8 mouse cellular contexts compared by ENCODE assay signal in genomic region chr6:114926369-114927157, GRCm38 (mm10). TPM values are rescaled to one million over a fixed set of nuclear protein-coding genes. Genes with fewer than 3 reads are reported as not detected.
DNase-seq lines count a peak whose midpoint lies in the region; TF ChIP-seq lines count a peak whose summit lies in the region.

No protein-coding gene starts in this region.

- DNase-seq in gastrocnemius, adult 2 months = peak; percentile 61
- no peak for DNase-seq in gastrocnemius, postnatal 4 days (ENCODE audit: low spot score in 2 of 2)
- peak; percentile 44 to 65 for DNase-seq in spleen, adult 18-20 months
- DNase-seq in spleen, adult 12 weeks (ENCODE audit: low spot score) = no peak
- peak; percentile 68 to 75 for DNase-seq in natural killer cell, adult 2 months (ENCODE audit: low spot score in 2 of 2)
- DNase-seq in neural tube, embryonic 10.5 days (ENCODE audit: extremely low spot score, low spot score) = no peak
- no peak for DNase-seq in adrenal gland, postnatal 10 days

- no peak overlapping the region for H3K27ac ChIP-seq in gastrocnemius, adult 2 months
- H3K27ac ChIP-seq in embryonic fibroblast, embryonic 13.5 days (ENCODE audit: insufficient read depth, low read length) = no peak overlapping the region

- H3K4me3 ChIP-seq in gastrocnemius, adult 2 months = peak overlapping the region; percentile 21; the same call in 1 of the 2 replicates
- no peak overlapping the region for H3K4me3 ChIP-seq in embryonic fibroblast, embryonic 13.5 days (ENCODE audit: insufficient read depth, low read length)

- peak; percentile 59 for TF ChIP-seq CTCF in gastrocnemius, adult 2 months (IDR thresholded peaks at IDR 0.05)
- TF ChIP-seq CTCF in embryonic fibroblast, embryonic 13.5 days (IDR thresholded peaks at IDR 0.05; ENCODE audit: borderline replicate concordance, insufficient read depth, low read length) = 0 out of 2 replicates have a peak, but pooled peaks have one; percentile 11

- H3K4me1 ChIP-seq in embryonic fibroblast, embryonic 13.5 days (ENCODE audit: control insufficient read depth, insufficient read depth, low read length) = peaks cover 5% of the 10 kb centered on the region; the same call in 1 of the 2 replicates

- TF ChIP-seq POLR2A in embryonic fibroblast, embryonic 13.5 days (IDR thresholded peaks at IDR 0.05; ENCODE audit: low read depth, low read length) = no peak

- intact Hi-C loops in gastrocnemius, adult 2 months (cut with DNase I) = loop anchor here (1.0 kb wide), 1 partner anchor 202 kb away; no protein-coding TSS in a partner anchor

RNA-seq across cellular contexts. Expression of gene Vgll4, which starts 43.2 kb away (rescaled TPM):
- 10 to 100 TPM; 16.7 to 25.6 TPM for total RNA-seq in gastrocnemius, adult 2 months (2021)
- total RNA-seq in gastrocnemius, postnatal 4 days (2021) = 10 to 100 TPM; 42.2 to 48.2 TPM
- 31.1 and 36.4 TPM in 2 replicates for polyA plus RNA-seq in embryonic fibroblast, embryonic 13.5 days (2011; ENCODE audit: insufficient read length, low read depth, missing spikeins)
- 10 to 100 TPM; 82.4 to 93.1 TPM for total RNA-seq in adrenal gland, postnatal 10 days (2021)

Comparison
In these comparisons a context has a peak if more than half of its experiments do, and no peak if none do; other contexts are left out.
1. DNase-seq: peak in gastrocnemius, adult 2 months (single experiment), spleen, adult 18-20 months (2 of 2) and natural killer cell, adult 2 months (2 of 2); none in gastrocnemius, postnatal 4 days (0 of 2), spleen, adult 12 weeks (single experiment), neural tube, embryonic 10.5 days (single experiment) and adrenal gland, postnatal 10 days (single experiment).